Comparison of ENCODE assay signal across 25 mouse cellular contexts in the genomic region with DNA sequence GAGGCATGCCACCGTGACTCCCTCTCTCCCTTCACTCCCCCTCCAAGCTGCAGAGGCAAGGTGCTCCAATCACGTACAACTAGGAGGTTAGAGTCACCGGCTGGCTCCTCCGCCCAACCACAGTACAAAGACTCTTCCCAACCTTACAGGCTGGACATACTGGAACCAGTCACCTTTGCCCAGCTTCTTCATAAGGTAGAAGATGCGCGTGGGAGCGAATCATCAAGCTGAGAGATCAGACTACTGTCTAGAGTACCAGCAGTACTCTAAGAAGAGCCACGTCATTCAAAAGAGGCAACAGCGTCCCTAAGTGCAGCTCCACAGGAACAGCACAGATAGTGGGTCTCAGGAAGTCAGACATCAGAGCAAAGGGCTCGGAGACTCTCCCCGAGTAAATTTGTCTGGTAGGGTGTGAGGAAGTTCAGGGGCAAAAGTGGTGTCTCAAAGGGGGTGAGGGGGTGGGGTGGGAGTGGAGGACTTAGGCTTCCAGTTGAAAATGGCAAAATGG. TPM values are rescaled to one million over a fixed set of nuclear protein-coding genes. Genes with fewer than 3 reads are reported as not detected.
A peak's percentile ranks its signal among the peaks of the same experiment; 100 is the strongest.
DNase-seq lines count a peak whose midpoint lies in the region; ATAC-seq and TF ChIP-seq lines count a peak whose summit lies in the region.
"Had no signal": no experiment of that assay in that cellular context is flagged by ENCODE, and none has a peak within 500 bp of the region (broad histone marks: within the 10 kb centered on the region; RNA-seq: fewer than 3 reads in every experiment).

No protein-coding gene starts in this region.

- no peak overlapping the region for H3K4me2 ChIP-seq in midbrain, embryonic 15.5 days
- H3K4me2 ChIP-seq: embryonic facial prominence, embryonic 13.5 days; forebrain, embryonic 12.5 days; intestine, embryonic 15.5 days; kidney, embryonic 15.5 days; midbrain, embryonic 12.5 days had no signal

- TF ChIP-seq EP300 in heart, adult 2 months (IDR thresholded peaks at IDR 0.05; ENCODE audit: insufficient read depth, low read depth, low read length): no peak

- TF ChIP-seq CTCF in heart, adult 2 months (IDR thresholded peaks at IDR 0.05): no peak; the same call in 1 of the 2 replicates
- no peak for TF ChIP-seq CTCF in left cerebral cortex, adult 2 months (IDR thresholded peaks at IDR 0.05)

- H3K27me3 ChIP-seq in heart, adult 2 months (ENCODE audit: control insufficient read depth, insufficient read depth, low read length): no peaks in the 10 kb centered on the region
- H3K27me3 ChIP-seq in megakaryocyte, embryonic 14.5 days (replicated peaks): no peaks in the 10 kb centered on the region
- H3K27me3 ChIP-seq in midbrain, embryonic 15.5 days (replicated peaks): no peaks in the 10 kb centered on the region
- H3K27me3 ChIP-seq: embryonic facial prominence, embryonic 13.5 days; forebrain, embryonic 12.5 days; intestine, embryonic 15.5 days; kidney, embryonic 15.5 days; midbrain, embryonic 12.5 days had no signal

- no peak for TF ChIP-seq POLR2A in heart, adult 2 months (IDR thresholded peaks at IDR 0.05; ENCODE audit: insufficient read depth, low read depth, low read length)

- peak; percentile 11 to 22 for DNase-seq in heart, adult 2 months
- no peak for DNase-seq in heart, postnatal 4 days
- DNase-seq in induced T-regulatory cell, adult 2 months (ENCODE audit: low read depth): peak; percentile 35
- DNase-seq in thymus, postnatal 4 days: peak; percentile 34
- no peak for DNase-seq in left cerebral cortex, postnatal 4 days
- no peak for DNase-seq in left cerebral cortex, adult 2 months (ENCODE audit: extremely low spot score in 1 of 2, low spot score in 2 of 2)
- DNase-seq: cerebellum, adult 11 months had no signal

- no peak for ATAC-seq in midbrain, embryonic 15.5 days (replicated peaks)

- H3K9ac ChIP-seq in heart, adult 2 months (ENCODE audit: low read depth, low read length): no peak overlapping the region
- no peak overlapping the region for H3K9ac ChIP-seq in midbrain, embryonic 15.5 days
- H3K9ac ChIP-seq: embryonic facial prominence, embryonic 13.5 days; forebrain, embryonic 12.5 days; intestine, embryonic 15.5 days; kidney, embryonic 15.5 days; midbrain, embryonic 12.5 days had no signal

- no peak overlapping the region for H3K4me3 ChIP-seq in heart, adult 2 months
- H3K4me3 ChIP-seq in megakaryocyte, embryonic 14.5 days (replicated peaks): peak overlapping the region; percentile 85
- no peak overlapping the region for H3K4me3 ChIP-seq in midbrain, embryonic 15.5 days
- H3K4me3 ChIP-seq in left cerebral cortex, adult 2 months: no peak overlapping the region
- H3K4me3 ChIP-seq: embryonic facial prominence, embryonic 13.5 days; forebrain, embryonic 12.5 days; heart, embryonic 10.5 days; intestine, embryonic 15.5 days; kidney, embryonic 15.5 days; midbrain, embryonic 12.5 days had no signal

- WGBS in heart, adult 2 months: 76% methylated on average over 11 of the region's 11 CpGs
- 92% methylated on average over 11 of the region's 11 CpGs for WGBS in midbrain, embryonic 15.5 days

- H3K4me1 ChIP-seq in heart, adult 2 months (ENCODE audit: control insufficient read depth, insufficient read depth, low read length): peaks cover 9% of the 10 kb centered on the region
- peaks cover 56% of the 10 kb centered on the region for H3K4me1 ChIP-seq in megakaryocyte, embryonic 14.5 days
- no peaks in the 10 kb centered on the region for H3K4me1 ChIP-seq in midbrain, embryonic 15.5 days
- H3K4me1 ChIP-seq: forebrain, embryonic 12.5 days; midbrain, embryonic 12.5 days had no signal

- no peaks in the 10 kb centered on the region for H3K36me3 ChIP-seq in heart, adult 2 months (ENCODE audit: control insufficient read depth, insufficient read depth, low read length)
- H3K36me3 ChIP-seq in megakaryocyte, embryonic 14.5 days (replicated peaks; ENCODE audit: low read length): peaks cover 24% of the 10 kb centered on the region
- H3K36me3 ChIP-seq in midbrain, embryonic 15.5 days (replicated peaks): no peaks in the 10 kb centered on the region
- H3K36me3 ChIP-seq: embryonic facial prominence, embryonic 13.5 days; forebrain, embryonic 12.5 days; heart, embryonic 10.5 days; intestine, embryonic 15.5 days; kidney, embryonic 15.5 days; midbrain, embryonic 12.5 days had no signal

- intact Hi-C loops in heart, adult 2 months (cut with DNase I): loop anchor here (2.0 to 5.0 kb wide), 2 partner anchors 15 to 79 kb away; a partner anchor contains a TSS
- intact Hi-C loops in left cerebral cortex, postnatal 4 days (cut with DNase I): no loop called here
- intact Hi-C loops in left cerebral cortex, adult 2 months (cut with DNase I): no loop called here

- no peaks in the 10 kb centered on the region for H3K79me2 ChIP-seq in heart, adult 2 months (replicated peaks; ENCODE audit: control insufficient read depth, insufficient read depth, low read length)

- no peaks in the 10 kb centered on the region; the same call in 1 of the 2 replicates for H3K9me3 ChIP-seq in megakaryocyte, embryonic 14.5 days
- no peaks in the 10 kb centered on the region for H3K9me3 ChIP-seq in midbrain, embryonic 15.5 days
- H3K9me3 ChIP-seq: embryonic facial prominence, embryonic 13.5 days; forebrain, embryonic 12.5 days; heart, embryonic 10.5 days; intestine, embryonic 15.5 days; kidney, embryonic 15.5 days; midbrain, embryonic 12.5 days had no signal

- H3K27ac ChIP-seq in heart, adult 2 months: peak overlapping the region; percentile 97
- no peak overlapping the region for H3K27ac ChIP-seq in midbrain, embryonic 15.5 days
- no peak overlapping the region for H3K27ac ChIP-seq in left cerebral cortex, adult 2 months
- H3K27ac ChIP-seq: embryonic facial prominence, embryonic 13.5 days; forebrain, embryonic 12.5 days; heart, embryonic 10.5 days; intestine, embryonic 15.5 days; kidney, embryonic 15.5 days; midbrain, embryonic 12.5 days had no signal

RNA-seq across cellular contexts. Expression of a gene that starts 1.3 kb away (rescaled TPM):
- 10 to 100 TPM; 22.9 TPM for total RNA-seq in heart, adult 2 months (2021)
- 18.2 and 23.5 TPM in 2 replicates for polyA plus RNA-seq in heart, adult 2 months (2012; rRNA removed)
- 10 to 100 TPM in 1 of 2 experiments, 1 to 10 TPM in 1; 4.6 to 10.6 TPM for total RNA-seq in heart, postnatal 4 days (2021)
- polyA plus RNA-seq in megakaryocyte, embryonic 14.5 days (2012; ENCODE audit: insufficient read depth, low replicate concordance): 5.5 and 11.5 TPM in 2 replicates
- 1 to 10 TPM in 1 of 2 experiments, under 1 TPM in 1; 0.84 to 1.4 TPM for total RNA-seq in left cerebral cortex, postnatal 4 days (2021)
- polyA plus RNA-seq in midbrain, embryonic 15.5 days (2015; fragmentation: Nextera tagmentation; extraction: Ambion mirVana): 1.5 and 1.9 TPM in 2 replicates
- total RNA-seq in left cerebral cortex, adult 2 months (2021): 1 to 10 TPM; 3.1 TPM

RNA-seq across cellular contexts. Expression of a gene that starts 16.3 kb away (rescaled TPM):
- total RNA-seq in heart, adult 2 months (2021): 1 to 10 TPM; 3.5 to 5.5 TPM
- polyA plus RNA-seq in heart, adult 2 months (2012; rRNA removed): 5.8 and 6.2 TPM in 2 replicates
- total RNA-seq in heart, postnatal 4 days (2021): 1 to 10 TPM; 5.5 to 6.7 TPM
- polyA plus RNA-seq in megakaryocyte, embryonic 14.5 days (2012; ENCODE audit: insufficient read depth, low replicate concordance): 14.0 and 14.5 TPM in 2 replicates
- 1 to 10 TPM; 5.3 to 5.7 TPM for total RNA-seq in left cerebral cortex, postnatal 4 days (2021)
- 10.6 and 11.3 TPM in 2 replicates for polyA plus RNA-seq in midbrain, embryonic 15.5 days (2015; fragmentation: Nextera tagmentation; extraction: Ambion mirVana)
- total RNA-seq in left cerebral cortex, adult 2 months (2021): 1 to 10 TPM; 5.6 to 7.2 TPM

RNA-seq across cellular contexts. Expression of a gene that starts 49.1 kb away (rescaled TPM):
- total RNA-seq in heart, adult 2 months (2021): 10 to 100 TPM; 12.7 to 13.4 TPM
- polyA plus RNA-seq in heart, adult 2 months (2012; rRNA removed): 8.1 and 13.3 TPM in 2 replicates
- 10 to 100 TPM; 19.1 to 22.7 TPM for total RNA-seq in heart, postnatal 4 days (2021)
- polyA plus RNA-seq in megakaryocyte, embryonic 14.5 days (2012; ENCODE audit: insufficient read depth, low replicate concordance): 13.0 and 28.5 TPM in 2 replicates
- 10 to 100 TPM; 26.7 to 28.5 TPM for total RNA-seq in left cerebral cortex, postnatal 4 days (2021)
- 15.5 and 16.1 TPM in 2 replicates for polyA plus RNA-seq in midbrain, embryonic 15.5 days (2015; fragmentation: Nextera tagmentation; extraction: Ambion mirVana)
- total RNA-seq in left cerebral cortex, adult 2 months (2021): 10 to 100 TPM; 29.3 to 30.7 TPM

RNA-seq across cellular contexts. Expression of a gene that starts 58.4 kb away (rescaled TPM):
- total RNA-seq in heart, adult 2 months (2021): not detected
- not detected in 2 replicates for polyA plus RNA-seq in heart, adult 2 months (2012; rRNA removed)
- not detected for total RNA-seq in heart, postnatal 4 days (2021)
- polyA plus RNA-seq in megakaryocyte, embryonic 14.5 days (2012; ENCODE audit: insufficient read depth, low replicate concordance): not detected in 2 replicates
- total RNA-seq in left cerebral cortex, postnatal 4 days (2021): not detected
- polyA plus RNA-seq in midbrain, embryonic 15.5 days (2015; fragmentation: Nextera tagmentation; extraction: Ambion mirVana): not detected in 2 replicates
- not detected for total RNA-seq in left cerebral cortex, adult 2 months (2021)
- total RNA-seq: adrenal gland, postnatal 36 days; gastrocnemius, adult 18-20 months; hematopoietic stem cell, adult 5-6 weeks; layer of hippocampus, adult 2 months; left cerebral cortex, adult 8-10 months had no signal
- polyA plus RNA-seq: cortical plate, adult 2 months; embryonic facial prominence, embryonic 13.5 days; forebrain, embryonic 12.5 days; heart, embryonic 10.5 days; intestine, embryonic 15.5 days; kidney, embryonic 15.5 days; lung, embryonic 16.5 days; midbrain, embryonic 12.5 days; spleen, adult 2 months; stomach, embryonic 16.5 days; urinary bladder, adult 2 months had no signal

Comparison
In these comparisons a context has a peak if more than half of its experiments do, and no peak if none do; other contexts are left out.
1. DNase-seq: peak in heart, adult 2 months (2 of 2), induced T-regulatory cell, adult 2 months (single experiment) and thymus, postnatal 4 days (single experiment); none in heart, postnatal 4 days (single experiment), left cerebral cortex, postnatal 4 days (single experiment) and left cerebral cortex, adult 2 months (0 of 2).